Mouse (Mus musculus) intestine, embryonic 15.5 days (tissue): ENCODE measurements around the gene Chrm3. TPM values are rescaled to one million over a fixed set of nuclear protein-coding genes. Genes with fewer than 3 reads are reported as not detected.
A peak's percentile ranks its signal among the peaks of the same experiment; 100 is the strongest.
"Not testable (repeated sequence)": the region's sequence is repeated elsewhere in the genome, so short reads cannot be mapped to it uniquely, and the experiment has no call there.

Source experiments
- ATAC-seq: fragments of 200-750 bp; cut with Nextera tagmentation; 2 replicates; pipeline ENCODE4 v1.8.0; 2017; ENCODE audit warnings: moderate TSS enrichment, moderate library complexity
- H3K27ac ChIP-seq: fragments of 300-500 bp; sonication (generic); 2 replicates; pipeline ENCODE4 v1.5.1; 2015; ENCODE audit warnings: mild to moderate bottlenecking, inconsistent platforms
- H3K27me3 ChIP-seq: fragments of 300-500 bp; sonication (generic); replicated peaks from 2 replicates; pipeline ENCODE4 v1.6.1; 2015; ENCODE audit warnings: inconsistent platforms
- H3K36me3 ChIP-seq: fragments of 300-500 bp; sonication (generic); 2 replicates; pipeline ENCODE4 v1.6.1; 2015; ENCODE audit warnings: inconsistent platforms
- H3K4me1 ChIP-seq: fragments of 300-500 bp; sonication (generic); replicated peaks from 2 replicates; pipeline ENCODE4 v1.6.1; 2015; ENCODE audit warnings: inconsistent platforms
- H3K4me2 ChIP-seq: fragments of 300-500 bp; sonication (generic); replicated peaks from 2 replicates; pipeline ENCODE4 v1.6.1; 2015; ENCODE audit warnings: mild to moderate bottlenecking, inconsistent platforms
- H3K4me3 ChIP-seq: fragments of 300-500 bp; sonication (generic); replicated peaks from 2 replicates; pipeline ENCODE4 v1.5.1; 2015; ENCODE audit warnings: inconsistent platforms
- H3K9ac ChIP-seq: fragments of 300-500 bp; sonication (generic); 2 replicates; pipeline ENCODE4 v1.6.1; 2015; ENCODE audit warnings: inconsistent platforms
- H3K9me3 ChIP-seq: fragments of 300-500 bp; sonication (generic); 2 replicates; pipeline ENCODE4 v1.6.1; 2016; ENCODE audit warnings: inconsistent platforms
- WGBS: fragments of 180-500 bp; shearing (Covaris S2); methylation state at CpG from one replicate; pipeline ENCODE4 v1.1.7; 2015; 5-methylcytosine and 5-hydroxymethylcytosine counted together
- polyA plus RNA-seq: library from polyadenylated mRNA; unstranded; fragments of >200 nt; fragmentation: Nextera tagmentation; extraction: Ambion mirVana; gene quantifications from 2 replicates; pipeline ENCODE4 v1.2.1, GENCODE M21; 2015

Chrm3 gene
- polyA plus RNA-seq: 1.4 and 2.0 TPM in 2 replicates

DNA sequence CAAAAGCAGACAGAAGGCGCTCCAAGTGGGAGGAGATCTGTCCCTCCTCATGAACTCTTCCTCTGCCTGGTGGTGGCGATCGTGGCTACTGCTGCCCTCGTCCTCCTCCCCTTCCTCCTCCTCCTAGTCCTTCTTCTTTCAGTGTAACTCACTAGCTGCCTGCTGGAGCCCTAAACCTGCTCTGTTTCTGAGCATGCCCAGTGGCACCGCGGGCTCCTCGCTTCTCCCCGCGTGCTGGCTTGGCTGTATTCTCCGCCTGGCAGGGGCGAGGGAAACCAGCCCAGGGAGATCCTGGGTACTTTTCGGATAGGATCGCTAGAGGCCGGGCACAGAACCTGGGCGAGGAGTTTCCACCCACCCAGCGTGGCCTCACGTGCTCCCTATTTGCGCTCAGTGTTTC is at the start of gene Chrm3:
Gene Chrm3 (minus strand): TSS at position 71 of the 400 bp plus-strand sequence.
- Histone ChIP-seq H3K27me3 (no peaks in the 10 kb centered on the region; the same call in 1 of the 2 replicates), H3K9me3 (no peaks in the 10 kb centered on the region), H3K4me1 (peaks cover 8% of the 10 kb centered on the region; the same call in 1 of the 2 replicates), H3K36me3 (no peaks in the 10 kb centered on the region), H3K4me3 (peak within 1 kb of the TSS; percentile 57), H3K4me2 (peak within 1 kb of the TSS; percentile 95), H3K27ac (peak within 1 kb of the TSS; percentile 27; the same call in 1 of the 2 replicates), H3K9ac (peak within 1 kb of the TSS; percentile 60)
- peak; percentile 88 for ATAC-seq
- WGBS: under 1% methylated on average over 18 of the region's 18 CpGs

DNA sequence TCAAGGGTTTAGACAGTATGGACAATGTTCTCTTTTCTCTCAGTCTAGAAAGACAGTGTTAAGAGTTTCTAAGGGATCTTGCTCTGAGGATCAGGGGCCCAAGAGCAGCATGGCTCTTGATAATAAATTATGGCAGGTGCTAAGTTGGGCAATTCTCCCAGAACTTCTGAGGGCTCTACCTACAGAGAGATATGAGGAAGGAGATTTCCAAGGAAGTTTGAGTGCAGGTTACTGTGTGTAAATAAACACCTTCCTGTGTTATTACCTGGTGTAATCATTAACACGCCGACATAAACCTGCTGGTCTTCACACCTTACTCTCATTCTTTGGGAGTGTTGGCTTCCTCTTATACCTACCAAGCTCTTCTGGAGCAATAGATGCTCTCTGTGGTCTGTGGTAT is 33.7 kb upstream of the Chrm3 start:
- no peaks in the 10 kb centered on the region for H3K27me3 ChIP-seq
- no peaks in the 10 kb centered on the region for H3K4me1 ChIP-seq
- no peaks in the 10 kb centered on the region for H3K36me3 ChIP-seq
- H3K9ac ChIP-seq: no peak overlapping the region
- WGBS: 50% methylated on average over 2 of the region's 2 CpGs
- H3K27ac ChIP-seq: no peak overlapping the region
- no peaks in the 10 kb centered on the region for H3K9me3 ChIP-seq
- H3K4me2 ChIP-seq: no peak overlapping the region
- ATAC-seq: peak; percentile 96
- no peak overlapping the region for H3K4me3 ChIP-seq

DNA sequence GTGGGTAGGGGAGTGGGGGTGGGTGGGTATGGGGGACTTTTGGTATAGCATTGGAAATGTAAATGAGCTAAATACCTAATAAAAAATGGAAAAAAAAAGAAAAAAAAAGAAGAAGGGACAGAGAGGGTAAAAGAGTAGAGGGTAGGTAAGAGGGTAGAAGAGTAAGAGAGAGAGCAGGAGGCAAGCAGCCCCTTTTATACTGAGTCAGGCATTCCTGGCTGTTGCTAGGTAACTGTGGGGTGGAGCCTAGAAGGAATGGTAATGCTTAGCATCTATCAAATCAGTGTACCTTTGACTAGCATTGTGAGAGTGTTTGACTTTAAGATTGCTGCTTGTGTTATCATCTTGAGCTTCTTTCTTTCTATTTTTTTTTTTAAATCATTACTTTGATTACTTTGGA is 14.8 kb upstream of the Chrm3 start:
- not testable (repeated sequence) for H3K27me3 ChIP-seq, H3K4me3 ChIP-seq, H3K36me3 ChIP-seq, H3K4me1 ChIP-seq, H3K9ac ChIP-seq, ATAC-seq, H3K9me3 ChIP-seq, H3K27ac ChIP-seq, H3K4me2 ChIP-seq

DNA sequence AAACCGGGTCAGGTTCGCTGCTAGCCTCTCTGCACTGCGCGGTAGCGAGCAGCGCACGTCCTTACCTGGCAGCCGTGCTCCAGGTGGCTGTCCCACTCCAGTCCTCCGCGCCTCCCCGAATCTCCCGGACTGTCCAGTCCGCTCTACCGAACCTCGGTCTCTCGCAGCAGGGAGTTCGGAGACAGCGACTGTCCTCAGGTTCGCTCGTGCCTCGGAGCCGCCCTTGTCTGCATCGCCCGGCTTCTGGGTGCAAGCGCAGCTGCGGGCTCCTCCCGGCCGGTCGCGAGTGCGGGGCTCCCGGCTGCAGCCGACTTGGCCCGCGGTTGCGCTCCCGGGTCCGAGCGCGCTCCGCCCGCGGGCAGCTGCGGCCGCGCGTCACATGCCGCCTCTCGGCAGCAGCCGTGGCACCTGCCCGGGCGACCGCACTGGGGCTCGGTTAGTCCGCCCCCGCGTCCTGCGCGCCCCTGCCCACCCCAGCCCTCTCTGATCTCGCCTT is 400 bp downstream of the Chrm3 start:
- Histone ChIP-seq H3K36me3 (no peaks in the 10 kb centered on the region), H3K4me1 (peaks cover 8% of the 10 kb centered on the region; the same call in 1 of the 2 replicates), H3K9ac (peak overlapping the region; percentile 60), H3K27ac (peak overlapping the region; percentile 27; the same call in 1 of the 2 replicates), H3K9me3 (no peaks in the 10 kb centered on the region), H3K4me3 (peak overlapping the region; percentile 57), H3K27me3 (no peaks in the 10 kb centered on the region; the same call in 1 of the 2 replicates), H3K4me2 (peak overlapping the region; percentile 95)
- WGBS: under 1% methylated on average over 60 of the region's 60 CpGs
- peak; percentile 83 for ATAC-seq

DNA sequence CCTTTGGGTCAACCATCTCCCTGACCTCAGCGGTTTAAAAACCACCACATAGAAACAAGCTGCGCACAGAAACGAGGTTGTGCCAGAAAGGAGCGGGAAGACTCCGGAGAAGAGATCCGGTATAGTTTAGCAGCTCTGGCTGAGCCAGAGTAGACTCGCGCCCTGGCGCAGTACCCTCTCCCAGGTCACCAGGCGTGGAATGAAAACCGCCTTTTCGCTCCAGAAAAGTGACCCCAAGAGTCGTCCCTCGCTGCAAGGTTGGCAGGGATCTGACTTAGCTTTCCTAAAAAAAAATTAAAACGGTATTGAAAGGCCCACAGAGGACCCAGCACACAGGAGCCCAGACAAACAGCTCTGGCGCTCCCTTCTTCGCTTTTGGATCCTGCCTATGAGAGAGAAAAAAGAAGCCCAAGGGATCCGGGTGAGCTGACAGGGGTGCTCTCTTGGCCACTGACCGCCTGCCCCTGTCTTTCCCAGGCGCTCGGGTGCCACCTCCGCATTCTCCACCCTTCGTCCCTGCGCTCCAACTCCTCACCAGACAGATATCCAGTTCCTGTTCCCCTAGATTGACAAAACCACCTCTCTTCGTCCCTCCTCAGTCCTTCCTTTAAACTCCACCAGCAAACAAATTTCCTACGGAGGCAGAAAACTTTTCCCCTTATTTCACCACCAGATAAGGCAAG is 990 bp downstream of the Chrm3 start:
- H3K4me3 ChIP-seq: peak overlapping the region; percentile 57
- peak overlapping the region; percentile 95 for H3K4me2 ChIP-seq
- H3K36me3 ChIP-seq: no peaks in the 10 kb centered on the region
- peak overlapping the region; percentile 27; the same call in 1 of the 2 replicates for H3K27ac ChIP-seq
- H3K9ac ChIP-seq: peak overlapping the region; percentile 60
- H3K27me3 ChIP-seq: no peaks in the 10 kb centered on the region; the same call in 1 of the 2 replicates
- peak; percentile 57 for ATAC-seq
- H3K9me3 ChIP-seq: no peaks in the 10 kb centered on the region
- 3% methylated on average over 26 of the region's 26 CpGs for WGBS
- peaks cover 8% of the 10 kb centered on the region; the same call in 1 of the 2 replicates for H3K4me1 ChIP-seq

DNA sequence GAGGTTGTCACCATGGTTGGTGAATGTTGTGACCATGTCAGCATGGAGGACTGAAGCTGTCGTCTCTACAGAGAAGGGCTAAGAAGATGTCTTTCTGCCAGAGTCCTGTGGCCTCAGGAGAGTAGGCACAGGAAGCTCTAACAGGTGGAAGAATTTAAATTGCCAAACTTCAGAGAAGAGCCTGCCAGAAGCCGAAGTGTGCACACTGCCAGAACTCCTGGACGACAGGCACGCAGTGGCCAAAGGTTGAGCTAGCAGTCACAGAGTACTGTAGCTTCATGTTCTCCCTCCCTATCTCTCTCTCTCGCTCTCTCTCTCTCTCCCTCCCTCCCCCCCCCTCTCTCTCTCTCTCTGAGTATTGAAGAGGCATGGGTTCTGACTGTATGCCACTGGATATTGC is 4.9 kb downstream of the Chrm3 start:
- no peak overlapping the region for H3K27ac ChIP-seq
- no peak overlapping the region for H3K4me3 ChIP-seq
- H3K4me2 ChIP-seq: no peak overlapping the region
- H3K9ac ChIP-seq: no peak overlapping the region
- ATAC-seq: no peak
- peaks cover 3% of the 10 kb centered on the region; the same call in 1 of the 2 replicates for H3K4me1 ChIP-seq
- 85% methylated on average over 5 of the region's 5 CpGs for WGBS
- no peaks in the 10 kb centered on the region for H3K9me3 ChIP-seq
- no peaks in the 10 kb centered on the region for H3K36me3 ChIP-seq
- H3K27me3 ChIP-seq: no peaks in the 10 kb centered on the region; the same call in 1 of the 2 replicates

DNA sequence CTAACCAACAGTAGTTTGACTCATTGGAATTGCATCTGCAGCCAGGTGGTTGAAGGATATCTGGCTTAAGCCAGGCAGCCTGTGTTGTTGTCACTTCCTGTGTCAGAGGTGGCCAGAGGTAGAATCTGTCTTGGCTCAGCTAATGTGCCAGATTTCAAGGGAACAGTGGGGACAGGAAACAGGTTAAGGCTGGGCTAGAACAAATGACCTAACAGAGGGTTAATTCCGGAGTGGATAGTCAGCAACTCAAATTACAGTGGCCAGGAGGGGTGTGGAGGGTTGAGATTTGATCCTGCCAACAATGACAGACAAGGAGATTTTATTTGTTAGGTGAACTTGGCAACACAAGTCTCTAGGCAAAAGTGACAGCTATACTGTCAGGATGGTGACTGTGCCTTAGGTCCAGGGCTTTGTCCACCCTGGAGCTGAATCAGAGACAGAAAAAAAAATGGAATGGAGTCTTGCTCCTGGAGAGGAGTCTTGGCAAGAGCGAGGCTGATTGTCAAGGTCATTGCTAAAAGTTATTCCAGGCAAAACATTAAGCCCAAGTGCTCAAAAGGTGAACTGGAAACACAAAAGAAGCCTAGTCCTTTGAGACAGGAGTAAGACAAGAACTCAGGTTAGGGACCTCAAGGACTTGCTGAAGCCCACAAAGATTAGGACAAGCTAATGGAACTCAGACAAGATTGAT is 5.6 kb downstream of the Chrm3 start:
- no peaks in the 10 kb centered on the region for H3K9me3 ChIP-seq
- H3K27me3 ChIP-seq: no peaks in the 10 kb centered on the region; the same call in 1 of the 2 replicates
- no peak overlapping the region for H3K4me3 ChIP-seq
- no peak overlapping the region for H3K27ac ChIP-seq
- H3K4me1 ChIP-seq: peaks cover 3% of the 10 kb centered on the region; the same call in 1 of the 2 replicates
- H3K36me3 ChIP-seq: no peaks in the 10 kb centered on the region
- H3K9ac ChIP-seq: no peak overlapping the region
- 72% methylated on average over 2 of the region's 2 CpGs for WGBS
- no peak overlapping the region for H3K4me2 ChIP-seq
- no peak for ATAC-seq

DNA sequence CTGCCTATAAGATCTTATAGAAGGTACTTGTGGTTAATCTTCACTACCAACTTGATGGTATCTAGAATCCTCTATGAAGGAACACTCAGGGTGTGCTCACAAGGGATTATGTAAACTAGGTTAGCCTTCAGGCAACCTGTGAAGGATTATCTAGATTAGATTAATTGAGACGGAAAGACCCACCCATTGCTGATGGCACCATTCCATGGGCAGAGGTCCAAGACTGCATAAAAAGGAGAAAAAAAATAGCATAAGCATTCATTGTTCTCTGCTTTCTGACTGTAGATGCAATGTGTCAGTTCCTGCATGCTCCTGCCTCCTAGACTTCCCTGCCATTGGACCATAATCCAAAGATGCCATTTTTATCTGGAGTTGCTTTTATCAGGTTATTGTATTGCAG is 8.5 kb downstream of the Chrm3 start:
- WGBS: 85% methylated on average over 1 of the region's 1 CpGs

DNA sequence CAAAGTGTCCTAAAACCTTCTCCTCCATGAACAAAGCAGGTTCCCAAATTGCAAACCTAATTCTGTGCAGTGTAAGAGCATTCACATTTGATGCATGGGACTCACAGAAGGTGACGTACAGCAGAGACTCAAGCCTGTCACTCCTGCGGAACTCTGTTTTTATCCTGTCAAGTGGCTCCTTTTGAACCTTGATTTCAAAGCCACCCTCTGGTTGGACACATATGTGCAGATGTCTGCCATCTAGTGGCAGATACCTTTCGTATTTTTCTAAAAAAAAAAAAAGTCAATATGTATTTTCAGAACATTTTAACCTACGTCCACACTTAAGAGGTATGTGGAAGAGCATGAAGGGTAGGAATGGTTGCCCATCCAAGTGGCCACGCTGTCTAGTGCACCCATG is 16.3 kb downstream of the Chrm3 start:
- Histone ChIP-seq H3K9ac (no peak overlapping the region), H3K27me3 (no peaks in the 10 kb centered on the region), H3K4me2 (no peak overlapping the region), H3K4me3 (no peak overlapping the region), H3K27ac (no peak overlapping the region), H3K9me3 (no peaks in the 10 kb centered on the region), H3K36me3 (no peaks in the 10 kb centered on the region), H3K4me1 (no peaks in the 10 kb centered on the region)
- WGBS: 76% methylated on average over 5 of the region's 5 CpGs
- ATAC-seq: no peak

More for the DNA sequence above, 8.5 kb downstream of the Chrm3 start:
- Histone ChIP-seq H3K4me1 (no peaks in the 10 kb centered on the region), H3K9me3 (no peaks in the 10 kb centered on the region), H3K4me2 (no peak overlapping the region), H3K9ac (no peak overlapping the region), H3K4me3 (no peak overlapping the region), H3K36me3 (no peaks in the 10 kb centered on the region), H3K27me3 (no peaks in the 10 kb centered on the region), H3K27ac (no peak overlapping the region)
- no peak for ATAC-seq

DNA sequence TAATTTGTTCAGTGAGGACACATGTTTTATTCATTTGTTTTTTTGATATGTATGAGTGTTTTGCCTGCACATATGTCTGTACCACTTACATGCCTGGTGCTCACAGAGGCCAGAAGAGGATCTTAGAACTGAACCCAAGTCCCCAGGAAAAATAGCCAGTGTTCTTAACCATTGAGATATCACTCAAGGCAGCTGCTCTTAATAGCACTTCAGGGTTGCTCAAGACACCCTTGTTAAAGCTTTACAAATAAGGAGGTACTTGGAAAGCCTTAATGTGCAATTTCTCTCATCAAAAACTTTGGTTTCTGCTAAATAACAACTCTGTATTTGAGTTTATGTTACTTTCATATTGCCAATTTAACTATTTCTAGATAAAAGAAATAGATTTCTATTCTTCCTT is 25.1 kb downstream of the Chrm3 start:
- no peaks in the 10 kb centered on the region for H3K9me3 ChIP-seq
- ATAC-seq: no peak
- no peak overlapping the region for H3K4me2 ChIP-seq
- H3K4me3 ChIP-seq: no peak overlapping the region
- H3K9ac ChIP-seq: no peak overlapping the region
- no peak overlapping the region for H3K27ac ChIP-seq
- H3K4me1 ChIP-seq: no peaks in the 10 kb centered on the region
- H3K27me3 ChIP-seq: no peaks in the 10 kb centered on the region
- H3K36me3 ChIP-seq: no peaks in the 10 kb centered on the region

DNA sequence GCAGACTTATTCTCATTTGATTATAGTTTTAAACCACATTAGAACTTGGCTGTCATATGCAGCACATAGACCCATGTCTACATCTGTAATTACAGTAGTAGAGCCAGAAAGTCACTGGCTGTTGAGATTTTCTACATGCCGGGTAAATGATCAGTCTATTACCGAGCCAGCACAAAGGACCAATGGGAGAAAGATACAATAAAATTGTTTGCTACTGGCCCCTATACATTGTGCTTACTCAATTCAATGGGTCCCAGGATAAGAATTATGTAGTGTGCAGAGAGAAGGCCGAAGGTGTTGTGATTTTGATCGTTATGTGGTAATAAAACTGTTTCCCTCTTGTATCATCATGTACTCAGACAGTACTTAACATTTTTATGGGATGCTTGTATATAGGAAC is 27.9 kb downstream of the Chrm3 start:
- H3K27ac ChIP-seq: no peak overlapping the region
- H3K4me1 ChIP-seq: no peaks in the 10 kb centered on the region
- H3K9ac ChIP-seq: no peak overlapping the region
- H3K4me3 ChIP-seq: no peak overlapping the region
- H3K27me3 ChIP-seq: no peaks in the 10 kb centered on the region
- no peak for ATAC-seq
- no peaks in the 10 kb centered on the region for H3K36me3 ChIP-seq
- WGBS: 82% methylated on average over 4 of the region's 4 CpGs
- no peaks in the 10 kb centered on the region for H3K9me3 ChIP-seq
- H3K4me2 ChIP-seq: no peak overlapping the region

DNA sequence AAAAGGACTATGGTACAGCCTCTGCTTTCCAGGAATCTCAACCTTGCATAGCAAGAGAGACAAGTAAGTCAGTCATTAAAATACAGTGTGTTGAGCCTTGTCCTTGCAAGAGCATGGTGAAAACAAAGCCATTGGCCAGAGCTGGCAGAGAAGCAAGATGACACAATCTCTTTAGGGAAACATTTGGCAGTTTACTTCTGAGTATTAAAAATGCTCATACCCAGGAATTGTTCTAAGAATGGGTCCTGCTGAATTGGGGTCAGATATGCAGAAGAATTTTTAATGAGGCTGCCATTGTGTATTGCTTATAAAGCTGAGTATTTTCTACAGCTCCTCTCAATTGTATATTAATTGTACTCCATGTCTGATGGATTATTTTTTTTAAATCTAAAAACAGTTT is 50.8 kb downstream of the Chrm3 start:
- Histone ChIP-seq H3K9me3 (no peaks in the 10 kb centered on the region), H3K4me3 (no peak overlapping the region), H3K27ac (no peak overlapping the region), H3K9ac (no peak overlapping the region), H3K36me3 (no peaks in the 10 kb centered on the region), H3K4me1 (no peaks in the 10 kb centered on the region), H3K27me3 (no peaks in the 10 kb centered on the region), H3K4me2 (no peak overlapping the region)
- no peak for ATAC-seq
